Mouse (Mus musculus) lung, postnatal 10 days (tissue): ENCODE measurements at regions not wholly inside any gene's neighbourhood (a gene's known extent, or its start where the extent isn't known, plus 50 kb on each side); places are given as distances from the start of the nearest gene placed in this dataset.
A peak's percentile ranks its signal among the peaks of the same experiment; 100 is the strongest.

Experiments
- DNase-seq: peaks from one replicate; pipeline ENCODE4 v3.0.0; 2021

DNA sequence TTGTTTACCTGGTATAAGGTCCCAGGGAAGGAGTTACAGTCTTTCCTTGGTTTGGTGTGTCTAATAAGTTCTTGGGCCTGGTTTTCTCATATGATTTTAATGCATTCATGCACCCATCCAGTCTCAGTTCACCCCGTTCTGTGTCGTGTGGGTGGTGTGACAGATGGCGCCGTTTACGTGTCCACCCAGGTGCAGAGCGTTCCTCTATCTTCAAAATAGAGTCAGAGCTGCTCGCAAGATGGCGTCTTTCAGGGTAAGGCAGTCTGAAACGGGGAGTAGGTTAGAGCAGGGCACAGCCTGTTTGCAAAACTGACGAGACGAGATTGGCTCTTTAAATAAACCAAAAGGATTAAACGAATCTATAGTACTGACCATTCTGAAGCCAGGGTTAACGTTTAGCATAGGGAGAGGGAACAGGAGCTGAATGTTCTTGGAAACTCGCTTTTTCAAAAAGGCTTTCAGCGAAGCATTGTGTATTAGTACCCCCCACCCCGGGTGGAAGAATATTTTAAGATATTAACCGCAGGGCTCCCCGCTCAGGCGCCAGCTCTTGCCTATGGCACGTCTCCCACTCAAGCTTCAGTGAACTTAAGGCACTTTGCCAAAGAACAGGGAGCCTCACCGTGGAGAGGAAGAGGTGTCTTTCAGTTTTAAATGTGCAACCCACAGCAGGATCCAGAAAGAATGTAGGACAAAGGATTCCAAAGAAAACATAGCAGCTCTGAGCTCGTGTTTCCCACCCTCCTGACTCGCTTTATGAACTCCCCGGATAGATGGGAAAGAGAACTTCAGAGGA, 241.7 kb upstream of the Pfn2 start:
- DNase-seq = no peak

DNA sequence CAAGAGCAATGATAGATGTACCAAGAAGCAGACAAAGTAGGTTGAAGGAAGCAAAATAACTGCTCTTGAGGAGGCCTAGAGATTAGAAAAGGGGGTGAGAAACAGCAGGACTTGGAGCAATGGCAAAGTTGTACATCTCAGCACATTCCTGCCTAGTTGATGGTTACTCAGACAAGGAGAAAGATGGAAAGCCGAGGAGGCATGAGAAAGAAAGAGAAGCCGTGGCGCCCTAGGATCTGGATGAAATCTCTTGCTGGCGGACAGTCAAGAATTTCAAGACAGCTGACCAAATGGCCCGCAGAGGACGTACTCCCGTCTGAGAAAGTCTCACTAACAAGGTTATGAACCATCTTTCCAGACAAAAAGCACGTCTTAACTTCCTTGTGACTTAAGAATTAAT, 242.5 kb upstream of the Pfn2 start:
- DNase-seq = no peak

DNA sequence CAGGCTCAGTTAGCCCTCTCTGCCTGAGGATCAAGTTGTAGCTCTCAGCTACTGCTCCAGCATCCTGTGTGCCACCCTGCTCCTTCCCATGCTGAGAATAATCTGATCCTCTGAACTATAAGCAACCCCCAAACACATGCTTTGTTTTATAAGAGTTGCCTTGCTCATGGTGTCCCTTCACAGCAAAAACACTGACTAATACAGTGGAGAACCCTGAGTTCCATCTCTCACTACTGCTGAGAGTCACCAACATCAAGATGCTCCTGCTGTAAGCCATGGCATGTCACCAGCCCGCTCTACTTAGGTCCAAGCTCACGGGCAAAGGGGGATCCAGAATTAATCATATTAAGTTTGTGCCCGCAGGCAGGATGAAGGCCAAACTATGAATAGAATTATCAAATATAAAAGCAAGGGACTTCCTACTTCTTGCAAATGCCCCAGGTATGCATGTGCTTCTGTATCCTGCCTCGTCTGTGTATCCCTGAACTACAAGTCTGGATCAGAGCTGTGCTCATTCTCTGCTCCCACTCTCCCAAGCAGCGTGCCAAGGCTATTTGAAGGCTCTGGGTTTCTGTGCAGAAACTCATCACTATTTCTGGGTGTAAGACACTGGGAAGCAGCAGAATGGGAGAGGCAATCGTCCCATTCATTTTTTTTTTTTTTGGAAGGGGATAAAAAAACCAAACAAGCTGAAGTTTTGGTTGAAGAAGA, 243.7 kb upstream of the Pfn2 start:
- no peak for DNase-seq

- DNase-seq = no peak
These were observed 263.1 kb upstream of the Pfn2 start for GRCm38 (mm10) chr3:58110911-58111476.

GRCm38 (mm10) chr3:58112431-58112856, 264.6 kb upstream of the Pfn2 start:
- no peak for DNase-seq

GRCm38 (mm10) chr3:58113941-58114340, 266.1 kb upstream of the Pfn2 start:
- no peak for DNase-seq

GRCm38 (mm10) chr3:58115511-58115910, 267.6 kb upstream of the Pfn2 start:
- DNase-seq = no peak

GRCm38 (mm10) chr3:58116848-58117247, 269.0 kb upstream of the Pfn2 start:
- DNase-seq = no peak

DNA sequence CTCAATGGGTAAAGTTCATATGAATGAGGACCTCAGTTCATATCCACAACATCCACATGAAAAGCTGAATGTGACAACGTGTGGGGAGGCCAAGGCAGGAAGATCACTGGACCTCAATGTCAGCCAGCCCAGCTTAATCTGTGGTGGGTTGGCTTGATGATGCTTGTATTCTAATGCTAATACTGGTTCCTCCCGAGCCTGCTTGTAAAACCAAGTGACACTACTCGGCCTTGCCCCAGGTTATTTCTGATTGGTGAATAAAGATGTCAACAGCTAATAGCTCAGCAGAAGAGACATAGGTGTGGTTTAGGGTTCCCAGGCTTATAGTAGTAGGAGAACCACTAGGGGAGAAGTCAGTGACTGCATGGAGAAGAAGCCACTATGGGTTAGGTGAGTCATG, 272.2 kb upstream of the Pfn2 start:
- no peak for DNase-seq

DNA sequence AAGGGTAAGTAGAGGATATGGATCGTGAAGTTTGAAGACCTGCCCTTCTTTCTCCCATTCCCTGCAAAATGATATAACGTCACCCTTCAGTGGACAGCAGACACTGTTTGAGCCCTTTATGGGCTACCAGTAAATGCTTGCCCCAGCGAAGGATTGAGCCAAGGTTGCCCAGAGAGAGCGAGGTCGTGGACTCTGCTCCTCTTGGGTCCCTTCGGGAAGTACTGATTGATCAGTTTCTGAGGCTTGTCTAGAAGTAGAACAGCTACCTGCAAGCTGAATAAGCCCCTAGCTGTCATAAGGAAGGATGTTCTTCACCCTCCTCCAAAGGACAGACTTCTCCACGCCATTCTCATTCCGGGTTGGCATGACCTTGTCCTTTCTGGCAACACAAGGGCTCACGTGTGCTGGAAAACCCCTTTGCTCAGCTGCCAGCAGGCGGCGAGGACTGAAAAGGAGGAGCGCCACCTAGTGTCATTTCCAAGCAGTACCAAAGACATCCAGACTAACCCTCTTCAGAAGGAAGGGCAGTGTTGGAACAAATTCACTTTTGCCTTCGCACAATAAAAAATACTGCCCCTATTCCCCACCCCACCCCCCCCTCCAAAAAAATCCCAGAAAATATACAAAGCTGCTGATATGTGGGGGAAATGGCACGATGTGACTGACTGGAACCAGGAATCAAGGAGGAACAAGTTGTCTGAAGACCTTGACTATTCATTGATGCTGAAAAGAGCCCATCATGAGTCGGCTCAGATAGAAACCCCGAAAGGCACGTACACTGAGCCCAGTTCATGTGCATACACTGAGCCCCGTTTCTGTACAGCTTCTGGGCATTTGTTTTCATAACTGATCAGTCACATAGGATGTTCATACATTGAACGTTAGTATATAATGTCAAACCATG, 274.8 kb upstream of the Pfn2 start:
- DNase-seq = peak; percentile 82

DNA sequence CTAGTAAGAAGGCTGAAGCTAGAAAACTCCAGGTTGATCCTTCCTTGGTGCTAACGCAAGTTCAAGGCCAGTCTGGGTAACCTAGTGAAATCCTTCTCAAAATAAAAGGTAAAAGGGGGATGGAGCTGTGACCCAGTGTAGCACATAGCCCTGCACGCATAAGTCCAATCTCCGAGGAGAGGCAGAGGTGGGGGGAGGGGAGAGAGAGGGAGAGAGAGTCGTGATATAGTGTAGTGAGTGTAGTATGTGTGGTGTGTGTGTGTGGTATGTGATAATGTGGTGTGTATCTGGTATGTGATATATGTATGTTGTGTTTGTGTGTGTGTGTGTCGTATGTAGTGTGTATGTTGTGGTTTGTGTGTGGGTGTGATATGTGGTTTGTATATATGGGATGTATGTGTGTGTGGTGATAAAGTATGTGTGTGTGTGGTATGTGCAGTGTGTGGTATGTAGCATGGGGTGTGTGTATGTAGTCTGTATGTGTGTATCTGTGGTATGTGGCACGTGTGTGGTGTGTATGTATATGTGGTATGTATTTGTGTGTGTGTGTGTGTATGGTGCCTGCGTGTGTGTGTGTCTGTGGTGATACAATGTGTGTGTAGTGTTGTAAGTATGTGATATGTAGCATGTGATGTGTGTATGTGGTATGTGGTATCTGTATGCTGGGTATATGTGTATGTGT, 275.7 kb upstream of the Pfn2 start:
- DNase-seq = no peak

DNA sequence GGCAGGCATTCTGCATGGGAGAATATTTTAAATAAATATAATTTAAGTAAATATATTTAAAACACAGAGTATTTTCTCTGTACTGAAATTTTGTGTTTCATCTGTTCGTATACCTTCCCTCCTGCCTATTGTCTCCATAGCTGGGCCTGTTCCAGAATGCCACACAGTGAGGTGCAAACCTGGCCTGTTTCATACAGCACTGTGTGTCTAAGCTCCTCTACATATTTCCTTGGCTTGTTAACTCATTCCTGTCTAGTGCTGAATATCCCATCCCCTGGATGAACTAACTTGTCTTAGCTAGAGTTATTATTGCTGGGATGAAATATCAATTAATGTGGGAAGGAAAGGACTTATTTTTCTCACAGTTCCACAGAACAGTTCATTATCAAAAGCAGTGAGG, 277.0 kb upstream of the Pfn2 start:
- DNase-seq = no peak

GRCm38 (mm10) chr3:58126996-58127395, 279.1 kb upstream of the Pfn2 start:
- no peak for DNase-seq

DNA sequence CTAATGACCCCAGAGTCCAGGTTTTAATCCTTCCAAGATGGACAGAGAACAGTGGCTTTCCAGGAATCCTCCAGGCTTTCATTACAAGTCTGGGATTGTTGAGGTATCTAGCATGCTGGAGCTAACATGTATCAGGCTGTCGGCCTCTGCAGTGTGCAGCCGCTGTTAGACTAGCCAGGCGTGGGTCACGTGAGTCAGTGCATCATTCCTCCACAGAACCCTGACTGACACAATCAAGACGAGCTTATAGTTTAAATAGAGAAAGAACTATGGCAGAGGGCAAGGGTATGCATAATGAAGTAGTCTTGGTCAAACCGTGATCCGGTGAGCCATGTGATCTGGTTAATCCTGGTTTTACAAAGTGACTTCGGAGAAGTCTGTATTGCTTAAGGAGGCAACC, 280.2 kb upstream of the Pfn2 start:
- DNase-seq = no peak

- DNase-seq = no peak
These were observed 281.6 kb upstream of the Pfn2 start for GRCm38 (mm10) chr3:58129358-58129903.

DNA sequence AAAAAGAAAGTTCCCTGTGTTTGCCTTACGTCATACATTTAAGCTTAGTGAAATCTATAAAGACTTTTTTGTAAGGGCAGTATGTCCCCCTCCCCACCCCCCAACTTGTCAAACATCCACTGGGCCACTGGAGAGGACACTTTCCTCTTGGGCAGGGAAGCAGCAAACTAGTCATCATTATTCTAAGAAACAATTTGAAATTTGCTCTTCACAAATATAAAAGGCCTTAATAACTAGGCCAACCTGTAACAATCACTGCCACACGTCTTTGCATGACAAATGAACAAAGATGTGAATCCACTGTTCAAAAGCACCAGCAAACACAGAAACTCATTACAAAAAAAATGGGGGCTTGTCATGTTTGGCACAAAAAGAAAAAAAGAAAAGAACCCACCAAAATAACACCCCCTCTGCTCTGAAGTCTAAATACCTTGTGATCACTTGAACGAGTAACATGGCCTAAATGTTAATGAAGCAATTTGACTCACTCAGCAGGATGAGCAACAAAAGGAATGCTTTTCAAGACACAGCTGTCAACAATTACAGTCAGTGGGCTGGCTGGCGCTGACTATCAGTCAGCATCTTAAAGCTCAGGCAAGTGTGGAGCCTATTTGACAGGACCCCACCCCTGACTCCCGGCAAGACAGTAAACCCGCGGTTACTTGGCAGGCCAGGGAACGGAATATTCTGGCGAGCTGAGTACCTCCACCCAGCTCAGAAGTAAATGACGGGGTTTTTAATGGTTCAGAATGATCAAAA, 278.7 kb upstream of the Tsc22d2 start:
- DNase-seq = no peak

GRCm38 (mm10) chr3:58138726-58139585, 275.6 kb upstream of the Tsc22d2 start:
- peak; percentile 66 for DNase-seq

DNA sequence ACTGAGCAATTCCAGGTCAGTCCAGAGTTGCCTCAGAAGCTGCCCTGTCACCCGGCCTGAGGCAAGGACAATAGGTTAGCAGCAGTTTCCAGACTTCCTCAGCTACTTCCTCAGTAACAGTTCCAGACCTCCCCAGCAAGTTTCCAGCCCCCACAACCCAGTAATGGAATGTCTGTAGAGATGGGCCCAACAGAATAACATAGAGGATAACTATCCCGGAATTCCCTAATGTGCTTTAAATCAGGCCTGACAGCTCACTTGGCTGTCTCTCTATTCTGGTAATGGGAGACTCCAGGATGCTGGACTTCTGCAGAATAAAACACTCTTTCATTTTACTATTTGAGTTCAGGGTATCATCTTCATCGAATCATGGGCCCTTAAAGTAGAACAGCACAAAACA, 268.4 kb upstream of the Tsc22d2 start:
- no peak for DNase-seq

DNA sequence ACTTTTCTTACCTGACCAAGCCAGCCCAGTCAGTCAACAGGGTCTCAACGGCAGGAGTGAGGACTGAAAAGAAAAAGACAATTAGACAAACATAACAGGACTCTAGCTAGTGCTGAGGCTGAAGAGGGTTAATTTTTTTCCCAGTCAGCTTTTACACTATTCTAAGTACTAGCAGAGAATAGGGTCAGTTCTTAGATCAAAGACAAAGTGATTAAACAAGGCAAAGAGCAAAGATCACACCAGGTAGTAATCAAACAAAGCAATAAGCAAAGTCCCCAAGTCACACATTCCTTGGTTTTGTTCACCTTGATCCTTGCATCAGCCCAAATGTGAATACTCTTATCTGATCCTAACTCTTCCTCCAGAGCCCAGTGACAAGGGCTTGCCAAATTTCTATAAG, 267.8 kb upstream of the Tsc22d2 start:
- DNase-seq = no peak

GRCm38 (mm10) chr3:58153141-58153540, 261.4 kb upstream of the Tsc22d2 start:
- no peak for DNase-seq
